Mouse (Mus musculus): ENCODE measurements around the gene Amdhd1.

DNA sequence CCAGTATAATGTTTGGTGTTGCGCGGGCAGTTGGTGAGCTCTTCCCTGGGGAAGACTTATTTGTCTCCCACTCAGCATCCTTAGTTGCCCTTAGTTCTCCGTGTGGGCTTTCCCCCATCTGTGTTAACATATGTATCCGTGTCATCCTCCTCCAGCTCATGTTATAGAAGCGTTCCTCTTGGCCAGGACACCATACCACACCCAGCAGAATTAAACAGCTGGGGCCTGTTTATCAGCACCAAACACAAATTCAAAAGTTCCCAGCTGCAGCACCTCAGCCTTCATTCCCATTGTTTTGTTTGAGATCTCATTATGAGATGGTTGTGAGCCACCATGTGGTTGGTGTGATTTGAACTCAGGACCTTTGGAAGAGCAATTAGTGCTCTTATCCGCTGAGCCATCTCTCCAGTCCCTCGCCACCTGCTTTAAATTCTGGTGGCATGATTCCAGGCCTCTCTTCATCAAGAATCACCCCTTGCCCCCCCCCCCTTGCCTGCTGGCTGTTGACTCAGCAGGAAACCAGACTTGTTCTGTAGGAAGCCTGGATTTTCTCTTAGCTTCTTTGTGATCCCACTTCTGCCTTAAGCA, 31.4 kb downstream of the Amdhd1 start:
- TF ChIP-seq MAX (IDR thresholded peaks at IDR 0.05; ENCODE audit: low read depth) (no peak), POLR2A (IDR thresholded peaks at IDR 0.05; ENCODE audit: insufficient read length, low read depth) (no peak), USF1 (IDR thresholded peaks at IDR 0.05; ENCODE audit: low read depth) (no peak), TCF12 (IDR thresholded peaks at IDR 0.05; ENCODE audit: insufficient read depth, poor library complexity, severe bottlenecking) (no peak)
